In genomic region chr11:108553881-108554280, GRCm38 (mm10) we compare ENCODE assay signal across 27 mouse cellular contexts.
"Had no signal": no experiment of that assay in that cellular context is flagged by ENCODE, and none has a peak within 500 bp of the region (broad histone marks: within the 10 kb centered on the region; RNA-seq: fewer than 3 reads in every experiment).

No protein-coding gene starts in this region.

- H3K27me3 ChIP-seq: embryonic facial prominence, embryonic 12.5 days; embryonic facial prominence, embryonic 15.5 days; forebrain, embryonic 12.5 days; forebrain, embryonic 13.5 days; forebrain, embryonic 15.5 days had no signal

- H3K9me3 ChIP-seq: embryonic facial prominence, embryonic 12.5 days; embryonic facial prominence, embryonic 15.5 days; forebrain, embryonic 10.5 days; forebrain, embryonic 12.5 days; forebrain, embryonic 13.5 days; forebrain, embryonic 15.5 days; heart, embryonic 10.5 days had no signal

- ATAC-seq: forebrain, embryonic 13.5 days; forebrain, embryonic 14.5 days; forebrain, embryonic 15.5 days; forebrain, embryonic 16.5 days; forebrain, postnatal 0 days had no signal

- H3K36me3 ChIP-seq: embryonic facial prominence, embryonic 12.5 days; embryonic facial prominence, embryonic 15.5 days; forebrain, embryonic 10.5 days; forebrain, embryonic 12.5 days; forebrain, embryonic 15.5 days; heart, embryonic 10.5 days had no signal

- DNase-seq: cerebellum, adult 8-10 months; cerebellum, adult 9-10 months; cerebellum, adult 9-11 months; cerebellum, postnatal 10 days; cerebellum, postnatal 14 days; cerebellum, postnatal 25 days; cerebellum, postnatal 36 days; embryo, embryonic 11 days; forebrain, postnatal 0 days; gastrocnemius, adult 2 months; gastrocnemius, postnatal 10 days; gastrocnemius, postnatal 14 days; gastrocnemius, postnatal 25 days; gastrocnemius, postnatal 36 days; heart, adult 11 months; heart, adult 18-20 months; heart, adult 2 months had no signal

- H3K4me3 ChIP-seq: embryonic facial prominence, embryonic 12.5 days; embryonic facial prominence, embryonic 15.5 days; erythroblast, embryonic 14.5 days; forebrain, embryonic 10.5 days; forebrain, embryonic 12.5 days; forebrain, embryonic 13.5 days; forebrain, embryonic 15.5 days; gastrocnemius, adult 2 months; heart, adult 2 months; heart, embryonic 10.5 days had no signal

- H3K4me2 ChIP-seq: embryonic facial prominence, embryonic 15.5 days; forebrain, embryonic 12.5 days; forebrain, embryonic 13.5 days; forebrain, embryonic 15.5 days had no signal

- H3K27ac ChIP-seq: forebrain, embryonic 13.5 days; forebrain, embryonic 15.5 days; gastrocnemius, adult 2 months; heart, adult 2 months; heart, embryonic 10.5 days had no signal

- H3K9ac ChIP-seq: embryonic facial prominence, embryonic 12.5 days; embryonic facial prominence, embryonic 15.5 days; forebrain, embryonic 12.5 days; forebrain, embryonic 13.5 days; forebrain, embryonic 15.5 days; forebrain, postnatal 0 days had no signal
